Mouse (Mus musculus) small intestine, adult 2 months (tissue): ENCODE measurements at regions not wholly inside any gene's neighbourhood (a gene's known extent, or its start where the extent isn't known, plus 50 kb on each side); places are given as distances from the start of the nearest gene placed in this dataset.

Source experiments
- CTCF ChIP-seq: fragments of 200-500 bp; IDR thresholded peaks from 2 replicates; pipeline ENCODE4 v1.5.1; 2012; ENCODE audit warnings: low read depth, mild to moderate bottlenecking, control low read depth, inconsistent platforms, low read length, moderate library complexity, mixed read lengths; ENCODE audit not compliant: insufficient replicate concordance, insufficient read length; ENCODE audit errors: extremely low read depth
- POLR2A ChIP-seq: fragments of 200-500 bp; IDR thresholded peaks from 2 replicates; pipeline ENCODE4 v1.6.1; 2012; ENCODE audit warnings: low read depth, mild to moderate bottlenecking, control low read depth, inconsistent platforms, low read length, moderate library complexity

DNA sequence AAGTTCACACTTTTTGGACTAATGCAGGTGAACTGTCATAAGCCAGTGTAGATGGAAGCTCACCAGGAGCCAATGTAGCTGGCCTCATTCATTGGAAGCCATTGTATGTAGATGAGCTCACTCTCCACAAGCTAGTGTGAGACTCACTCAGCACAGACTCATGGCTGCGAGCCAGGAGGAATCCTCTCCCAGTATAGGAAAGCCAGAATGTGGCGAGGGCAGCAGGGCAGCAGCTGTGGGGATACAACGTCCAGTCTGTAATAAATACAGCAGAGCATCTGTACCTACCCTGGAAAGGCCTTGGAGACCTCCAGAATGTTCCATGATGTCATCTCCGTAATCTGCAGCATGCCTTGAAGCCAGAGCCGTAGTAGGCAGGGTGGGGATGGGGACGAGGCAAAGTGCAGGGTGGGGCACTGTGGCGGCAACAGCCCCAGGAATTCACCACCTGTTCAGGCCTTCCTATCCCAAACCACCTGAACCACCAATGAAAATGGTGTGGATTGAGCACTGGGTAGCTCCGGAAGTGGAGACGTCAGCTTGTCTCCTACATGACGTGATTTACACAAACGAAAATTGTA lies 84.1 kb downstream of the Dll1 start:
- no peak for TF ChIP-seq CTCF
- no peak for TF ChIP-seq POLR2A
